Comparison of ENCODE assay signal across 12 mouse cellular contexts in the genomic region with DNA sequence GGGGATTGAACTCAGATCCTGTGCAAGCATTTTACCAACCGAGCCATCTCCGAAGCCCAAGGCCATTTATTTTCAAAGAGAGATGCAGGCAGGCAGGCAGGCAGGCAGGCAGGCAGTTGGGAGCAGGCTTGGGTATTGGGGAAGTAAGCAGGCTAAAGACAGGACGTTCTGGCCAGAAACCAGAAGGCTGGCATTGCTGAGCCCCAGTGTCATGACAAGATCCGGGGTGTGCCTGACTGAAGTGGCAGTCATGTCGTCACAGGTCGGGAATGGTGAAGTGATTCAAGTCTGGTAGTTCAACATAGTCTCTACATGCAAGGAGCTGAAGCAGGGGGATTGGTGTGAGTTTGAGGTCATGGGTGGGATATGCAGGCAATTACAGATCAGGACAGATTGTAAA. TPM values are rescaled to one million over a fixed set of nuclear protein-coding genes. Genes with fewer than 3 reads are reported as not detected.
A peak's percentile ranks its signal among the peaks of the same experiment; 100 is the strongest.
DNase-seq lines count a peak whose midpoint lies in the region; ATAC-seq and TF ChIP-seq lines count a peak whose summit lies in the region.
"Had no signal": no experiment of that assay in that cellular context is flagged by ENCODE, and none has a peak within 500 bp of the region (broad histone marks: within the 10 kb centered on the region; RNA-seq: fewer than 3 reads in every experiment).

No protein-coding gene starts in this region.

- 55% methylated on average over 6 of the region's 6 CpGs for WGBS in lung, postnatal 0 days

- no peak for TF ChIP-seq CTCF in lung, postnatal 0 days (IDR thresholded peaks at IDR 0.05)

- peak; percentile 37 for ATAC-seq in lung, postnatal 0 days

- H3K27me3 ChIP-seq in lung, postnatal 0 days (replicated peaks; ENCODE audit: insufficient read depth, low read length) = no peaks in the 10 kb centered on the region
- H3K27me3 ChIP-seq: hindbrain, embryonic 13.5 days had no signal

- H3K4me2 ChIP-seq in lung, postnatal 0 days (replicated peaks; ENCODE audit: low read depth, low read length) = no peak overlapping the region
- H3K4me2 ChIP-seq: hindbrain, embryonic 13.5 days had no signal

- H3K9me3 ChIP-seq in lung, postnatal 0 days (ENCODE audit: low read length) = no peaks in the 10 kb centered on the region
- H3K9me3 ChIP-seq: hindbrain, embryonic 13.5 days had no signal

- H3K4me3 ChIP-seq in lung, postnatal 0 days (ENCODE audit: low read depth, low read length) = no peak overlapping the region
- H3K4me3 ChIP-seq: hindbrain, embryonic 13.5 days; myocyte had no signal

- H3K4me1 ChIP-seq in lung, postnatal 0 days (ENCODE audit: insufficient read depth, low read depth, low read length) = peaks cover 4% of the 10 kb centered on the region; the same call in 1 of the 2 replicates

- H3K36me3 ChIP-seq in lung, postnatal 0 days (ENCODE audit: insufficient read depth, low read length) = no peaks in the 10 kb centered on the region
- H3K36me3 ChIP-seq: hindbrain, embryonic 13.5 days had no signal

- no peak overlapping the region for H3K9ac ChIP-seq in lung, postnatal 0 days (replicated peaks; ENCODE audit: low read depth)
- H3K9ac ChIP-seq: hindbrain, embryonic 13.5 days had no signal

- DNase-seq in adrenal gland, postnatal 14 days = peak; percentile 35
- DNase-seq in adrenal gland, postnatal 10 days = no peak
- peak; percentile 43 to 71 for DNase-seq in spleen, postnatal 4 days (ENCODE audit: low spot score in 2 of 2)
- no peak for DNase-seq in spleen, adult 12 weeks (ENCODE audit: low spot score)
- peak; percentile 82 for DNase-seq in lung, postnatal 0 days (ENCODE audit: low spot score)
- DNase-seq in left cerebral cortex, adult 9 months (ENCODE audit: low spot score in 2 of 2) = no peak
- no peak for DNase-seq in embryo, embryonic 11 days
- no peak for DNase-seq in cerebellum, adult 8-10 months
- DNase-seq: cerebellum, postnatal 14 days; right cerebral cortex, postnatal 25 days had no signal

- peak; percentile 71 for TF ChIP-seq EP300 in lung, postnatal 0 days (IDR thresholded peaks at IDR 0.05)

- H3K27ac ChIP-seq in lung, postnatal 0 days (ENCODE audit: low read length) = peak overlapping the region; percentile 55; the same call in 1 of the 2 replicates
- H3K27ac ChIP-seq: hindbrain, embryonic 13.5 days had no signal

RNA-seq across cellular contexts. Expression of a gene that starts 26.9 kb away (rescaled TPM):
- 7.5 and 9.6 TPM in 2 replicates for total RNA-seq in adrenal gland, postnatal 14 days (2021)
- 10 to 100 TPM in 1 of 2 experiments, 1 to 10 TPM in 1; 7.6 to 12.2 TPM for total RNA-seq in adrenal gland, postnatal 10 days (2021)
- polyA plus RNA-seq in lung, postnatal 0 days (2015; fragmentation: Nextera tagmentation; extraction: Ambion mirVana) = 0.04 and 0.08 TPM in 2 replicates
- polyA plus RNA-seq: myocyte had no signal

RNA-seq across cellular contexts. Expression of a gene that starts 27.3 kb away (rescaled TPM):
- 79.8 and 82.3 TPM in 2 replicates for total RNA-seq in adrenal gland, postnatal 14 days (2021)
- total RNA-seq in adrenal gland, postnatal 10 days (2021) = 10 to 100 TPM; 73.1 to 77.3 TPM
- polyA plus RNA-seq in lung, postnatal 0 days (2015; fragmentation: Nextera tagmentation; extraction: Ambion mirVana) = 45.3 and 45.5 TPM in 2 replicates

Comparison
In these comparisons a context has a peak if more than half of its experiments do, and no peak if none do; other contexts are left out.
1. DNase-seq: peak in adrenal gland, postnatal 14 days (single experiment), spleen, postnatal 4 days (2 of 2) and lung, postnatal 0 days (single experiment); none in adrenal gland, postnatal 10 days (single experiment), spleen, adult 12 weeks (single experiment), left cerebral cortex, adult 9 months (0 of 2), embryo, embryonic 11 days (single experiment) and cerebellum, adult 8-10 months (single experiment).